Mouse (Mus musculus) telencephalon, adult 2 months (tissue): Measurements from ENCODE around the gene Gm42791.
A peak's percentile ranks its signal among the peaks of the same experiment; 100 is the strongest.

Experiments used
- DNase-seq: peaks from one replicate; pipeline ENCODE4 v3.0.0-alpha.2; 2011; ENCODE audit warnings: low read depth, low spot score

The Gm42791 gene

GRCm38 (mm10) chr5:148928382-148929115 lies 66.4 kb downstream of the Gm42791 start:
- peak; percentile 96 for DNase-seq

- no peak for DNase-seq
Measured at GRCm38 (mm10) chr5:148927717-148928223, 67.2 kb downstream of the Gm42791 start.

- DNase-seq, result no peak
Measured at GRCm38 (mm10) chr5:148924586-148924985, 70.4 kb downstream of the Gm42791 start.

- DNase-seq, result no peak
Measured at GRCm38 (mm10) chr5:148924051-148924450, 70.9 kb downstream of the Gm42791 start.

- DNase-seq, result no peak
Measured at GRCm38 (mm10) chr5:148923408-148923807, 71.5 kb downstream of the Gm42791 start.

- no peak for DNase-seq
Measured at GRCm38 (mm10) chr5:148922773-148923172, 72.2 kb downstream of the Gm42791 start.

GRCm38 (mm10) chr5:148918049-148918448 lies 76.9 kb downstream of the Gm42791 start:
- no peak for DNase-seq

- DNase-seq, result no peak
Measured at GRCm38 (mm10) chr5:148916775-148917174, 78.2 kb downstream of the Gm42791 start.

- no peak for DNase-seq
Measured at GRCm38 (mm10) chr5:148912262-148912661, 82.7 kb downstream of the Gm42791 start.

GRCm38 (mm10) chr5:148910066-148910465 lies 84.9 kb downstream of the Gm42791 start:
- no peak for DNase-seq

GRCm38 (mm10) chr5:148909402-148909801 lies 85.5 kb downstream of the Gm42791 start:
- no peak for DNase-seq

- peak; percentile 60 for DNase-seq
Measured at GRCm38 (mm10) chr5:148909057-148909395, 85.9 kb downstream of the Gm42791 start.

GRCm38 (mm10) chr5:148908191-148909056 lies 86.5 kb downstream of the Gm42791 start:
- no peak for DNase-seq

GRCm38 (mm10) chr5:148906305-148906704 lies 88.6 kb downstream of the Gm42791 start:
- DNase-seq, result no peak

GRCm38 (mm10) chr5:148904846-148905245 lies 90.1 kb downstream of the Gm42791 start:
- DNase-seq, result no peak

- no peak for DNase-seq
Measured at GRCm38 (mm10) chr5:148899361-148899760, 95.6 kb downstream of the Gm42791 start.

GRCm38 (mm10) chr5:148897941-148898417 lies 97.0 kb downstream of the Gm42791 start:
- DNase-seq, result no peak

GRCm38 (mm10) chr5:148897069-148897702 lies 97.8 kb downstream of the Gm42791 start:
- DNase-seq, result peak; percentile 80

GRCm38 (mm10) chr5:148896515-148896914 lies 98.4 kb downstream of the Gm42791 start:
- no peak for DNase-seq

GRCm38 (mm10) chr5:148895833-148896232 lies 99.1 kb downstream of the Gm42791 start:
- no peak for DNase-seq

- no peak for DNase-seq
Measured at GRCm38 (mm10) chr5:148895034-148895433, 99.9 kb downstream of the Gm42791 start.

GRCm38 (mm10) chr5:148890237-148890636 lies 104.7 kb downstream of the Gm42791 start:
- no peak for DNase-seq
